Mouse (Mus musculus): ENCODE measurements around the gene Ppt2.

Gene Ppt2

GRCm38 (mm10) chr17:34639461-34640255 lies 11.3 kb upstream of the Ppt2 start:
- peak; percentile 46 for DNase-seq (ENCODE audit: low read depth, low spot score)

GRCm38 (mm10) chr17:34637459-34637858 lies 9.1 kb upstream of the Ppt2 start:
- DNase-seq (ENCODE audit: low read depth, low spot score), result no peak

- DNase-seq (ENCODE audit: low read depth, low spot score), result peak; percentile 71
These were observed 7.4 kb upstream of the Ppt2 start for GRCm38 (mm10) chr17:34635671-34636070.

GRCm38 (mm10) chr17:34632261-34632691 lies 4.0 kb upstream of the Ppt2 start:
- no peak for DNase-seq (ENCODE audit: low read depth, low spot score)

GRCm38 (mm10) chr17:34631647-34632046 lies 3.3 kb upstream of the Ppt2 start:
- no peak for DNase-seq (ENCODE audit: low read depth, low spot score)

GRCm38 (mm10) chr17:34630761-34631301 lies 2.5 kb upstream of the Ppt2 start:
- DNase-seq (ENCODE audit: low read depth, low spot score), result no peak

DNA sequence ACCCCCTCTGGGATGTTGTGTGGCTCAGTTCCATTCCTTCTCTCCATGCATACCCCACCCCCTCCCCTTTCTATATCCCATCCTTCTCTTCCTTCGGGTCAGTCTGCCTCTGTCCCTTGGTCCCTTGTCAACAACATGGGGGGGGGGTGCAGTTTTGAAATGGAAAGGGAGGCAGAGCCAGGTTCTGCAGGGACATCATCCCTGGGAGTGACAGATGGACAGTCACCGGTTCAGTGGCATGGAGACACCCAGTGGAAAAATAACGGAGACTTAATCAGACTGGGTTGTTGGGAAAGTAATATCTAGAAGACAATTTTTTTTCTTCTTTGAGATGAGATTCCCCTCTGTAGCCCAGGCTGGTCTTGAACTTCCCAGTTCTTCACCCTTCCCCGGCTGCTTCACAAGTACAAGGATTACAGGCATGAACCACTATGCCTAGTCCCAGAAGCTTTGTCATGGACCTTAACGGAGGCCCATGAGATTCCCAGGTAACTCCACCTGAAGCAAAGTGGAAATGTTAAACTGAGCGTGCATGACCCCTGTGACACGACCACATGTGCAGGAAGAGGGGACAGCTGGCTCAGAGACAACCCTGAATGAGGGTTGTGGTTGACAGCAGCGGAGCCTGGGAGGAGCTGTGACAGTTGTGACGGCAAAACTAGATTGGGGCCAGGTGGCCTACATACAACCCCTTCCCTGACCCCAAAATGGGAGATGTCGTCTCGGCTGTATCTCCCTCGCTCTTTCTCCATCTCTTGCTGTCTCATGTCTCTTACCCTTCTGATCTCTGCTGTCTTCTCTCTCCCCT lies 1.7 kb upstream of the Ppt2 start:
- DNase-seq (ENCODE audit: low read depth, low spot score), result no peak

DNA sequence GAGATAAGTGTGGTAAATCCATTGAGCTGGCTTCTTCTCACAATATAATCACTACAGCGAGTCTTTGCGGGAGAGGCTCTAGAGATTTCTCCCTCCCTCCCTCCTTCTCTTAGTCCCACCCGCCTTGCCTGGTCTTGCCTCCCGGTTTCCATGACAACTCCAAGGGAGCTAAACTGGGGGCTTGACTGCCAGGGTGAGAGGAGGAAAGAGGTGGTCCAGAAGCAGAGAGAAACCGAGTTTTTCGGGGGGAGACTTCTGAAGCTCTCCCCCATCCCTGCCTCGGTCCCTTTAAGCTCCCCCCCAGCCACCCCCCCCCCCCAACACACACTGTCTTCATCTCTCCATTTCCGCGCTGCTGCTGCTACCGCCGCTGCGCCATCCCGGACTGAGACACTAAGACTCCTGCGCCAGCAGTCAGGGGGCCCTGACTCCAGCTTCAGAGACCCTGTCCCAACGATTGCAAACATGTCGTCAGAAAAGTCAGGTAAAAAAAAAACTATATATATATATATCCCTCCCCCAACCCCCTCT lies 976 bp upstream of the Ppt2 start, which contains the start of gene Prrt1:
Prrt1 (plus strand) TSS at position 313 of the 531 bp plus-strand sequence.
- DNase-seq (ENCODE audit: low read depth, low spot score), result no peak

DNA sequence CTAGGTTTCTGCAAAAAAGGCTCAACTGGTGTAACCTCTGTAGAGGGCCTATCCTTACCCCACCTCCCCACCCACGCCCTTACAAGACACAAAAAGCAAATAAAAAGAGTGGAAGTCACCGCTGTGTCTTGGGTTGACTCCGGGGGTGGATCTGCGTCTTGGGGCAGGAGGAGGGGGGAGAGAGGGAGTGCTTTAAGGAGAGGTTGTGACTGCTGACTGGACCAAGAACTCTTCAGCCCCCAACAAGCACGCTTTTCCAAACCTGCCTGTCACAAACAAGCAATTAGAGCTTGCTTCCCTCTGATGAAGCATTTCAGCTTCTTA lies 296 bp upstream of the Ppt2 start:
- DNase-seq (ENCODE audit: low read depth, low spot score), result no peak

DNA sequence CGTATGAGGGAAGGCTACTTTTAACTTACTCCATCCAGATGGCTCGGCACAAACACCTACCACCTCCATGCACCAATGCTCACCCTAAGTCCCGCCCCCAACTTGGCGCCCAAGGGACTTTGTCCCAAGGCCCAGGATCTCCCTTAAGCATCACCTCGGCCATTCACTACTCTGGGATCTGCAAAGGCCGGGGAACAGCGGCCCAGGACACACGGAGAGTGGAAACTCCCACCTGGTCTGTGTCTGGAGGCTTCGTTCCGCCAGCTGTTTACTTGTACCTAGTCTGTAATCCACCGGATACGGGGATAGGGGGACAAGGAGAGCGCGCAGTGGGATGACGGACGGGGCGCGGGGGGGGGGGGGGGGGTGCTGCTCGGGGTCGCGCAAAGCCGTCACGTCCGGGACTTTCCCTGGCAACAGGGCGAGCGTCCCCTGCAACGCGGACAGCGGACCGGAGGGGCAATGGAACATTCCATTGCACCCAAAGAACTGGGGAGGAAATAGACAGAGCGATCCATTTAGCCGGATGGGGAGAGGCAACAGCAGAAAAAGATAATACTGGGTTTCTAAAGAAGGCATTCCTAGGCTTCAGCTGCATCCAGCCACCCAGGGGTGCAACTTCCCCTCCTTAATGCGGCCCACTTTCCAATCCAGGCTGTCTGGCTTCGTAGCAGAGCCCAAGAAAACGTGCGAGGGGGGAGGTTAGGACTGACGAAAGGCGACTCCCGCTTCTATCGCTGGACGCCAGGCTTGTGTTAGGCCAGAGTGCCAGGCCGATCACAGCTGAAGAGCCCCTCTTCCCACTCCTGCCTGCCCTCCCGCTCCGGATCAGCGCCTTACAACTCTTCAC lies 992 bp downstream of the Ppt2 start:
- peak; percentile 91 for DNase-seq (ENCODE audit: low read depth, low spot score)

- peak; percentile 72 for DNase-seq (ENCODE audit: low read depth, low spot score)
These were observed 1.6 kb downstream of the Ppt2 start for GRCm38 (mm10) chr17:34626773-34627092.

- DNase-seq (ENCODE audit: low read depth, low spot score), result no peak
These were observed 2.1 kb downstream of the Ppt2 start for GRCm38 (mm10) chr17:34626062-34626772.

GRCm38 (mm10) chr17:34624981-34625380 lies 3.3 kb downstream of the Ppt2 start:
- DNase-seq (ENCODE audit: low read depth, low spot score), result no peak

GRCm38 (mm10) chr17:34623161-34623560 lies 5.1 kb downstream of the Ppt2 start:
- DNase-seq (ENCODE audit: low read depth, low spot score), result no peak

DNA sequence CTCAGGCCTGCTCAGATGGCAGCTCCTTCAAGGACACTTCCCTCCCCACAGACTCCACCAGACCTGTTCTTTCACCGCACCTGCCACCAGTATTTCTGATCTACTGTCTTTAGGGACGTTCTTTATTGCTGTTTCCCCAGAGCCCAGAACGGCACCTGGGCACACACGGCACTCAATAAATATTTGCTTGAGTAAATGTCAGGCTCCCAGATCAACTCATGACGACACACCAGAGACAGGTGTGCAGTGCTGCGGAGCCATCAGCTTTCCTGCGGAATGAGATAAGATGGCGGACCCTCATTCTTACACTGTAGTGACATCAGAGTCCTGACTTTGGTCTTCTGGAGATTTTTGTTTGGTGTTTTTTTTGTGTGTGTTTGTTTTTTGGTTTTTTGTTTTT lies 7.3 kb downstream of the Ppt2 start:
- DNase-seq (ENCODE audit: low read depth, low spot score), result no peak

- DNase-seq (ENCODE audit: low read depth, low spot score), result peak; percentile 86
These were observed 9.3 kb downstream of the Ppt2 start for GRCm38 (mm10) chr17:34618999-34619398.

GRCm38 (mm10) chr17:34615871-34616270 lies 12.4 kb downstream of the Ppt2 start, which contains the start of gene Egfl8:
TSS of gene Egfl8 (minus strand) at chr17:34615971.
- no peak for DNase-seq (ENCODE audit: low read depth, low spot score)

DNA sequence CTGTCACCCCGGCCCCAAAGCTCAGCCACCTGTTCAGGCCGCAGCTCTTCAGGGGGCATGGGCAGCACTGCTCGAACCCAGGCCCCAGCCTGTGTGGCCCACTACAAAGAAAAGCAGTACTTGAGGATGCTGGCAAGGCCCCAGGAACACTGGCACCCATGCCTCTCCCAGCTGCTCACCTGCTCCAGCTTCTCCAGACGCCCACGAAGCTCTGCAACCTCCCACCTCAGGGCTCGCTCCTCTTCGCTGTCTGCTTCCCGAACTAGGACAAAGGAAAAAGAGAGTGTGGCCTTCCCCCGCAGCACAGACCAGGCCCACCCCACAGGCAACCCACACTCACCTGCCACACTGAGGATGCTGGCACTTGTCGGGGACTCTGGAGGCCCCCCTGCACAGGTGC lies 14.5 kb downstream of the Ppt2 start:
- DNase-seq (ENCODE audit: low read depth, low spot score), result no peak

DNA sequence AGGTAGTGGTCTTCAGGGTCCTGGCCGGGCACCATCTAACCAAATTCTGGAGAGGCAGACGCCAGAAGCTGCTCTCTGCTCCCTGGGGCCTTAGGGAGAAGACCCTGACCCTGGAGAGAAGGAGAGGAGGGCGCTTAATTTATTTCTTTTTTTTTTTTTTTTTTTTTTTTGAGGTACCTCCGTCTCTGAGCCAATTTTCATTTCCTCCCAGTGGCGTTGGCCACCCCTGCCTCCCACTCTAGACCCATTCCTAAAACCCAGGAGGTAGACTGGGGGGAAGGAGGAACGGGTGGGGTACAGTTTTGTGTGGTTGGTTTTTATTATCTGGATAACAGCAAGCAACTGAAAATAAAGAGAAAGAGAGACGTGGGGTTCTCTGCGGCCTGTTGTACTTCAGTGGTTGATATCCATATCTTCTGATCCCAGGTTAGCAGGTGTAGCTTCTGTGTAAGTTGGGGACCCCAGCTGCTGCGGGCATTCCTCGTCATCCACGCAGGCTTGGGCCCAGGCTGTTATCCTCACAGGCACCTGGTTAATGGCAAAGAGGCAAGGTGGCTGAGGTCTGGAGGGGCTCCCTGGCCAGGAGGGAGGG lies 15.2 kb downstream of the Ppt2 start:
- DNase-seq (ENCODE audit: low read depth, low spot score), result no peak

DNA sequence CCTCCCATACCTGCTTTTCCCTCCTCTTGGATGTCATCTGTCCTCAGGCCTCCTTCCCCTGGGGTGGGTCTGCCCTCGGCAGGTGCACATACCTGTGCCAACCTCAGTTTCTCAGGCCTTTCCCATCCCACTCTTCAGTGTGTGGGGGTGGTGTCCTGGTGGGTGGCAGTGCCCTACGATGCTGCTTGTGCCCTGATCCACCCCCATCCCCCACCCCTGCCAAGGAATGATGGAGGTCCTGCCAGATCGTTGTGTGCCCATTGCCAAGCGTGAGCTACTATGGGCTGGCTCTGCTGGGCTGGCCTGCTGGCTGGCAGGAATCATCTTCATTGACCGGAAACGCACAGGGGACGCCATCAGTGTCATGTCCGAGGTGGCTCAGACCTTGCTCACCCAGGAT lies 17.3 kb downstream of the Ppt2 start:
- no peak for DNase-seq (ENCODE audit: low read depth, low spot score)

Data from 3T3-L1 (cell line).